Mouse (Mus musculus): Measurements from ENCODE around the gene Ube2q1.

The Ube2q1 gene

DNA sequence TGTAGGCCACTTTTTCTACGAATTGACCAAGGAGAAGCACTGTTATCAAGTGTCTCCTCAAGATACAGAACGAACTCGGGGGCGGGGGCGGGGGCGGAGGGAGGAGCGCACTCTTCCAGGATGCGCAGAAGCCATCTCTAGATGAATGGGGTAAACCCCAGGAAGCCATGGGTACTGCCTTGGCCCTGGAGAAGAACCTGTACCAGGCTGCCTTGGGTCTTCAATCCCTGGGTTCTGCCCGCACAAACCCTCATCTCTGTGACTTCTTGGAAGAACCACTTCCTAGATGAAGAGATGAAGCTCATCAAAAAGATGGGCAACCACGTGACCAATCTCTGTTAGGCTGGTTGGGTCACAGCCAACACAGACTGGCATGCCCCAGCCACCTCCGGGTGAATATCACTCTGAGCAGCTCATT, 47.7 kb downstream of the Ube2q1 start:
- DNase-seq (ENCODE audit: low read depth), result no peak

DNA sequence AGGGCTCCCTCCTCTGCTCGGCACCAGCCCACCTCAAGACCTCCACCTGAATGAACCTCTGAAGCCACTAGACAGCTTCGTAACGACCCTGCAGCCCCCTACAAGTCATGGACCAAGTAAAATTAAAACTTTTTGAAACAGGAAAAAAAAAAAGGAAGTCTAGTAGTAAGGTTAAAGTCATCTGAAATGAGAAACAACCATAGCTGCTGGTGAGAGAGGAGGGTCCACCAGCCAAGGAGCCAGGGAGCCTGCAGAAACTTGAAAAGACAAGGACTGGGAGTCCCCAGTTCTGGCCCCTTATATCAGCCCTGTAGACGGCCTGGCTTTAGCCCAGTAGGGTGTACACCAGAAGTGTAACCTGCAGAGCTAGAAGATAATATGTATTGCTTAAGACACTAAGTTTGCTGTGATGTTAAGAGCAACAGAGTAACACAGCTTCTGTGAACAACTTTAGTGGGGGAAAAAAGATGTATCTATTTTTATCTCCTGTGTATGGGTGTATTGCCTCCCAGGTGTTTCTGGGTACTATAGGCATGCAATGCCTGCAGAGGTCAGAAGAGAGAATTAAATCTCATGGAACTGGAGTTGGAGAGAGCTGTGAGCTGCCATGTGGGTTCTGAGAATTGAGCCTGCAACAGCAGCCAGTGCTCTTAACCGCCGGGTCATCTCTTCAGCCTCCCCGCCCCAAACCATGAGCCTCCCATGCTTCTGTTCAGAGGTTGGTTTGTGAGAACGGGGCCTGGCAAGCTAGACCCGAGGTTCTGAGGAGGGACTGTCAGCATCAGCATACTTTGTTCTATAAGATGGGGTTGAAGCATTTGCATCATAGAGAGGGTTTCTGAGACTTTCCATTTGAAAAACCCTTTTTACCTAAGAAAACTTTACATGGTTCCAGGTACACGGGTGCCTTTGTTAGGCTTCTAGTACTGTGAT, 48.4 kb downstream of the Ube2q1 start:
- no peak for DNase-seq (ENCODE audit: low read depth)

DNA sequence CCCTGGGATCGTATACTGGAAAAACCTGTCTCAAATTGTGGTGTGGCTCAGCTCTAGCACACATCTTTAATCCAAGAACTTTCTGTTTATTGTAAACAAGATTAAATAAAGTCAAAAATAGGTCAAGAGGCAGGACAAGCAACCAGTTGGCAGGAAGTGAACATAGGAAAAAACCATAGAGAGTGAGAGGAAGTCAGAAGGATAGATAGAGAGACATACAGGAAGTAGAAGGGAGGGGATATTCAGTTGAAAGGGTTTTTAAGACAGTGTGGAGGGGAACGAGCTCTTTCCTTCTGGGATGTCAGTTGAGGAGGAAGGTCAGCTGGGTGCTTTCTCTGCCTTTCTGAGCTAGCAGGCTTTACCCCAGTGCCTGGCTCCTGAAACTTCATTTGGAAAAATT, 50.2 kb downstream of the Ube2q1 start:
- no peak for DNase-seq (ENCODE audit: low read depth)

DNA sequence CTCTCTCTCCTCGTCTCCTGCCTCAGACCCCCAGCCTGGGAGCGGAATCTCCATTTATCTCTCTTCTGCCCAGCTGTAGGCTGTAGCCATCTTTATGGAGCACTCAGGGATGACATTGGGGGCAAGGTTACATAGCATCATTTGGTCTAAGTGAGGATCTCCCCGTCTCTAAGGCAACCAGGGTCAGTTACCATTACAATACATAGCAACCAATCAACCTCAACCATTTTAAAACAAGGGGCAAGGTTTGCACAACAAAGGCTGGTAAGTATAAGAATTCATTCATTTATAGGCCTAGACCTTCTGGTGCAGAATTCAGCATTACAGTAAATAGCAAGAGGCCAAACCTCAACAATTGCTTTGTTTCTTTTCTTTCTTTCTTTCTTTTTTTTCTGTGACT, 52.9 kb downstream of the Ube2q1 start:
- DNase-seq (ENCODE audit: low read depth), result no peak

GRCm38 (mm10) chr3:89830815-89831591, 57.6 kb downstream of the Ube2q1 start, which contains the start of gene She:
TSS of gene She (plus strand) at chr3:89831370.
- DNase-seq (ENCODE audit: low read depth), result no peak

Data from fibroblast of lung, adult 2 months (primary cell).